Mouse (Mus musculus) right cerebral cortex, postnatal 25 days (tissue): ENCODE measurements around the gene Mixl1.

ENCODE experiments used
- DNase-seq: peaks from one replicate; pipeline ENCODE4 v3.0.0; 2022

The Mixl1 gene

GRCm38 (mm10) chr1:180696626-180697352 lies at the start of gene Mixl1:
Gene Mixl1 (minus strand): TSS chr1:180697034.
- DNase-seq: no peak

- DNase-seq: no peak
Measured at GRCm38 (mm10) chr1:180729231-180729630, 32.4 kb upstream of the Mixl1 start.

- DNase-seq: no peak
Measured at GRCm38 (mm10) chr1:180726183-180726582, 29.3 kb upstream of the Mixl1 start.

- DNase-seq: peak; percentile 92
Measured at GRCm38 (mm10) chr1:180725704-180726179, 28.9 kb upstream of the Mixl1 start, which contains the start of gene Acbd3. Gene Acbd3 (plus strand): TSS chr1:180726043.

- DNase-seq: no peak
Measured at GRCm38 (mm10) chr1:180723701-180724238, 26.9 kb upstream of the Mixl1 start.

- DNase-seq: no peak
Measured at GRCm38 (mm10) chr1:180722608-180723007, 25.8 kb upstream of the Mixl1 start.

GRCm38 (mm10) chr1:180719951-180720689 lies 23.3 kb upstream of the Mixl1 start:
- DNase-seq: peak; percentile 34

- no peak for DNase-seq
Measured at GRCm38 (mm10) chr1:180719483-180719882, 22.6 kb upstream of the Mixl1 start.

- DNase-seq: no peak
Measured at GRCm38 (mm10) chr1:180718756-180719155, 21.9 kb upstream of the Mixl1 start.

GRCm38 (mm10) chr1:180708935-180709776 lies 12.3 kb upstream of the Mixl1 start:
- DNase-seq: no peak

GRCm38 (mm10) chr1:180707813-180708212 lies 11.0 kb upstream of the Mixl1 start:
- DNase-seq: no peak

GRCm38 (mm10) chr1:180707368-180707767 lies 10.5 kb upstream of the Mixl1 start:
- no peak for DNase-seq

- no peak for DNase-seq
Measured at GRCm38 (mm10) chr1:180703400-180703799, 6.6 kb upstream of the Mixl1 start.

GRCm38 (mm10) chr1:180698063-180698462 lies 1.2 kb upstream of the Mixl1 start:
- DNase-seq: no peak

GRCm38 (mm10) chr1:180691284-180691683 lies 5.5 kb downstream of the Mixl1 start:
- no peak for DNase-seq
